Mouse (Mus musculus): ENCODE measurements at regions not wholly inside any gene's neighbourhood (a gene's known extent, or its start where the extent isn't known, plus 50 kb on each side); places are given as distances from the start of the nearest gene placed in this dataset.
"Not testable (repeated sequence)": the region's sequence is repeated elsewhere in the genome, so short reads cannot be mapped to it uniquely, and the experiment has no call there.

DNA sequence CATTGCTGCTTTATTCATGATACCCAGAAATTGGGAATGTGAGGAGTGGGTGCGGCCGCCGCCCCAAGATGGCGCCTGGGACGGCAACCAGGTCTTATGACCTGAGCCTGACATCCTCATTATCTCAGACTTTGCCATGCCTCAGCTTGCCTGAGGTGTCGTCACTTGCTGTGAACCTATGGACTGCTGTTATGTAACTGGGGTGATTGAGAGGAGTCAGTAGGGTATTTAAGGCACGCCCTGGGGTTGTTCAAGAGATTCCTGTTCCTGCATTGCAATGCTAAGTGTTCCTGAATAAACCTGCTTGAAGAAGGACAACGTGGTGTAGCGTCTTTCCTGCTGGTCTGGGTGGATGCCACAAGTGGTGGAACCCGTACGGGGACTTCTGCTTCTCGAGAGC is 211.4 kb upstream of the Pou3f2 start:
- no peak for ATAC-seq
- Histone ChIP-seq H3K9ac (no peak overlapping the region), H3K27me3 (no peaks in the 10 kb centered on the region), H3K4me3 (no peak overlapping the region), H3K4me2 (no peak overlapping the region), H3K27ac (no peak overlapping the region), H3K9me3 (replicated peaks) (peaks cover 11% of the 10 kb centered on the region), H3K4me1 (no peaks in the 10 kb centered on the region), H3K36me3 (ENCODE audit: poor library complexity, severe bottlenecking) (no peaks in the 10 kb centered on the region)
- 94% methylated on average over 12 of the region's 12 CpGs for WGBS

DNA sequence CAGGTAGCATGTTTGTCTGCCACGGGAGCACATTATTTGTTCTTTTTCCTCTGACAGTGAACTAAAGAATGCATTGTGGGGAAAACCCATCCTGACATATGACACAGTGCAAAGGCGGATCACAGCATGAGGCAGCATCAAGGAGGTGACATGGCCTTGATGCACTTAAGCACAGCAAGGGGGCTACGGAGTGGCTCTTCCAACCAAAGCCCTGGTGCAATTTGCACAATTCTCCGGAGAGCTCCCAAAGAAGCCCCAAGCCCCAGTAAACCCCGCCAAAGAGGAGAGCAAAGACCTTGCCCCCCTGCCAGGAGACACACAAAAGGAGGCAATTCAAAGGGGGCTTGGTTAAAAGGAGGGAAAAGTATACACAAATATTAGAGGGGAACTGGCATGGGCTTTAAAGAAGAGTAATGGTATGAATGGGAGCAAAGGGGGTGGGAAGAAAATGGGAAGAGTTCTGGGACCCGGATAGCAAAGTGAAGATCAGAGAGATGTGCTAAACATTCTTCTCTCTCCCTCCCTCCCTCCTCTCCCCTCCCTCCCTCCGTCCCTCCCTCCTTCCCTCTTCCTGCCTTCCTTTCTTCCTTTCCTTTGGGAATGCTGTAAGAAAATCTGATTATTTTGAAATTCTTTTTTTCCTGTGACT is 179.7 kb upstream of the Pou3f2 start:
- no peak overlapping the region for H3K4me3 ChIP-seq
- 2% methylated on average over 7 of the region's 7 CpGs for WGBS
- ATAC-seq, result peak; percentile 90
- peak overlapping the region; percentile 35; the same call in 1 of the 2 replicates for H3K27ac ChIP-seq
- H3K4me1 ChIP-seq, result peaks cover 6% of the 10 kb centered on the region
- H3K27me3 ChIP-seq, result no peaks in the 10 kb centered on the region
- no peaks in the 10 kb centered on the region for H3K36me3 ChIP-seq (ENCODE audit: poor library complexity, severe bottlenecking)
- no peak overlapping the region for H3K9ac ChIP-seq
- H3K9me3 ChIP-seq (replicated peaks), result no peaks in the 10 kb centered on the region
- H3K4me2 ChIP-seq, result peak overlapping the region; percentile 37

DNA sequence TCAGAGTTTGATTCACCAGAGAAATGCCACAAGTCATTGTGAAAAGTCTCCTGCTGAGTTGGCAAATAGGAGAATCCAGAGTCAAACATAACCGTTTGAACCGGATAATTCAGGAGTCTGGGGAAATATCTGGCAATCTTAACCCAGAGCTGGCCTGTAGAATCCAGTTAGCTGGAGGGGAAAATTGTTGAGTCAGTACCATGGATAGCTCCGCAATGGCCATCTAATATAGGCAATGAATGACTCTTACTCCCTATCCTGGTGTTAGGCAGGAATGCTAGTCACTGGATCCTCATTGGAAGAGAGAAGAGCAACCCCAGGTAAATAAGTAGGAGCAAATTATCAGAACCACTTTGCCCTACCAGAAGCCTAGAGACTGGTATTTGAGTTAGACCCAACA is 157.4 kb upstream of the Pou3f2 start:
- no peaks in the 10 kb centered on the region for H3K4me1 ChIP-seq
- H3K9me3 ChIP-seq (replicated peaks), result no peaks in the 10 kb centered on the region
- H3K27ac ChIP-seq, result no peak overlapping the region
- no peaks in the 10 kb centered on the region for H3K27me3 ChIP-seq
- no peak overlapping the region for H3K9ac ChIP-seq
- WGBS, result 53% methylated on average over 3 of the region's 3 CpGs
- H3K4me3 ChIP-seq, result no peak overlapping the region
- H3K4me2 ChIP-seq, result no peak overlapping the region
- no peak for ATAC-seq
- H3K36me3 ChIP-seq (ENCODE audit: poor library complexity, severe bottlenecking), result no peaks in the 10 kb centered on the region

DNA sequence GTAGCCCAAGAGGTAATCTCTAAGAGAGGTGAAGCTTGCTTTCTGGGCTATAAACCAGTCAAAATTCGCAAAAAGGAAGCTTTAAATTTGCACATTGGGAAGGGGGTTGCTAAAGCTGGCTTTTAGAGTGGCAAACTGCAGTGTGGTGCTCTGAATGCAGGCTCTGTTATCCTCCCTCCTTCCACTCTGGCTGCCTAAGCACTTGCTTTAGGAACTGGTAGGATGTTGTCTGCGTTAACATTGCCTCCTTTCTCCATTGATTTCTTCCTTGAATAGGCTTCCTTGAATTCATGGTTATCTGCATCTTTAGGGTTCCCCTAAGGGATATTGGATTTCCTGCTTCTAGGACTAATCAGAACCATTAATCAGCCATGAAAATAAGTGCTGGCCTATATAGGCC is 120.8 kb upstream of the Pou3f2 start:
- no peak overlapping the region for H3K4me3 ChIP-seq

DNA sequence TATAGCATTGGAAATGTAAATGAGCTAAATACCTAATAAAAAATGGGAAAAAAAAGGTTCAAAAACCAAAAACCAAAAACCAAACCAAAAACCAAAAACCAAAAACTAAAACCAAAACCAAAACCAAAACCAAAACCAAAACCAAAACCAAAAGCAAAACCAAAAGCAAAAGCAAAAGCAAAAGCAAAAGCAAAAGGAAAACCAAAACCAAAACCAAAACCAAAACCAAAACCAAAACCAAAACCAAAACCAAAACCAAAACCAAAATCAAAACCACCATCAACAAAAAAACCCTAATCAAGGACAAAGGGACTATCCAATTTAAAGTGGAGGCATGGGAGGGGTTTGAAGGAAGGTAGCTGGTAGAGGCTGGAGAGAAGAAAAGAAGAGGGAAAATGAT is 114.0 kb upstream of the Pou3f2 start:
- not testable (repeated sequence) for H3K9me3 ChIP-seq (replicated peaks); H3K36me3 ChIP-seq (ENCODE audit: poor library complexity, severe bottlenecking); H3K4me1 ChIP-seq; H3K9ac ChIP-seq; ATAC-seq; H3K4me3 ChIP-seq; H3K4me2 ChIP-seq; H3K27me3 ChIP-seq; H3K27ac ChIP-seq

More for the DNA sequence above, 120.8 kb upstream of the Pou3f2 start:
- no peak overlapping the region for H3K9ac ChIP-seq
- no peak overlapping the region for H3K4me2 ChIP-seq
- H3K9me3 ChIP-seq (replicated peaks), result no peaks in the 10 kb centered on the region
- H3K36me3 ChIP-seq (ENCODE audit: poor library complexity, severe bottlenecking), result no peaks in the 10 kb centered on the region
- 61% methylated on average over 2 of the region's 2 CpGs for WGBS
- no peak overlapping the region for H3K27ac ChIP-seq
- H3K27me3 ChIP-seq, result no peaks in the 10 kb centered on the region
- ATAC-seq, result no peak
- no peaks in the 10 kb centered on the region for H3K4me1 ChIP-seq

DNA sequence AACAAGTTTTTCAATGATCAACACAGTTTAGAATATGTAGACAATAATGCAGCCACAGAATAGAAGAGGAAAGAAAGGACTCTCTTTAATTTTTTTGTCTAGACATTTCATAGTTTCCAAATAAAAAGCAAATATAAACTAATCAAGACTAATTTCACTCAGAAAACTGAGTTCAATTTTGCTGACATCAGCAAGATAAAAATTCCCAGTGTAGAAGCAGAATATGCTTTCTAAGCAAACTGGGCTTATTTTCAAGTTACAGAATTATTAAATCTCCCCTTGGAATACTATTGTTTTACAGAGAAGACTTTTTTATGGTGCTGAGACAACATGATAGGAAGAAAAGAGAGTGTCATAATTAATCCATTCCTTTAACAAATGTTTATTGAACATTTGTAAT is 99.0 kb upstream of the Pou3f2 start:
- no peak for ATAC-seq
- Histone ChIP-seq H3K36me3 (ENCODE audit: poor library complexity, severe bottlenecking) (no peaks in the 10 kb centered on the region), H3K9me3 (replicated peaks) (no peaks in the 10 kb centered on the region), H3K27me3 (no peaks in the 10 kb centered on the region), H3K4me1 (no peaks in the 10 kb centered on the region), H3K4me2 (no peak overlapping the region), H3K4me3 (no peak overlapping the region), H3K27ac (no peak overlapping the region), H3K9ac (no peak overlapping the region)

DNA sequence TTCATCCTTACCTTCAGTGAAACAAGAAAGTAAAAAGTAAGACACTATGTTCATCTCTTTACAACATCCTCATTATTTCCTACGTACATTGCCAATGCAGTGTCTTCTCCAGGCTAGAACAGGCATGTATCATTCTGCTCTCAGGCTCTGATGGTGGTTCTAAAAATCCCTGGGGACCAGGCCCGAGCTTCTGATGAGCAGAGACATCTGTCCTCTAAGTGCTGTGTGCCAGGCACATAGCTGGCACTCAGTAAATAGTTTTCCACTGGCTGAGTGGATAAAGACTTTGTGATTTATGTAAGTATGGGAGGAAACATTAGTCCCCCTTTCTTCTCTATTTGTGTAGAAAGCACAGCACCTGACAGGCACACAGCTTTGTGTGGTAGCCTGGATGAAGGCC is 77.8 kb upstream of the Pou3f2 start:
- Histone ChIP-seq H3K36me3 (ENCODE audit: poor library complexity, severe bottlenecking) (no peaks in the 10 kb centered on the region), H3K4me2 (no peak overlapping the region), H3K9me3 (replicated peaks) (no peaks in the 10 kb centered on the region), H3K27ac (no peak overlapping the region), H3K27me3 (no peaks in the 10 kb centered on the region), H3K9ac (no peak overlapping the region), H3K4me1 (peaks cover 28% of the 10 kb centered on the region), H3K4me3 (no peak overlapping the region)
- no peak for ATAC-seq
- 70% methylated on average over 2 of the region's 2 CpGs for WGBS

DNA sequence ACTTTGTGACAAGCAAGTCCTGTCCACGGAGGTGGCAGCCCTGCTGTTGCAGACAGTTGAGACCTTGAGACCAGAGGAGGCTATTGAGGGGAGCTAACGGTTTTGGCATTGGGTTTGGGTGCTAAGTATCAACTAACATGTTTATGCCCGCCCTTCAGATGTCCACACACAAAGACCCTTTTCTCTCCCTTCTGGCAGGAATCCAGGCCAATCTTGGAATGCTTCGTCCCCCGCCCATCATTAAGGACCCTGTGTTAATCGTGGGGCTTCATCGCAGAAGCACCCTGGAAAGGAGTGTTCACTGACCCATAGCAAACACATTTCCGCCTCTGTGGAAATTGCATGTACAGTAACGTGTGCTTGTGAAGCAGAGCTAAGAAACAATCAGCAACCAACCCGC is 76.4 kb upstream of the Pou3f2 start:
- peaks cover 28% of the 10 kb centered on the region for H3K4me1 ChIP-seq
- no peaks in the 10 kb centered on the region for H3K9me3 ChIP-seq (replicated peaks)
- H3K9ac ChIP-seq, result no peak overlapping the region
- H3K4me2 ChIP-seq, result peak overlapping the region; percentile 25
- WGBS, result 10% methylated on average over 10 of the region's 10 CpGs
- peak; percentile 95 for ATAC-seq
- no peak overlapping the region for H3K4me3 ChIP-seq
- H3K27me3 ChIP-seq, result no peaks in the 10 kb centered on the region
- H3K36me3 ChIP-seq (ENCODE audit: poor library complexity, severe bottlenecking), result no peaks in the 10 kb centered on the region
- H3K27ac ChIP-seq, result 0 out of 2 replicates have a peak overlapping the region, but pooled peaks have one; percentile 37
